Mouse (Mus musculus): ENCODE results near the gene Camk1g. TPM values are rescaled to one million over a fixed set of nuclear protein-coding genes. Genes with fewer than 3 reads are reported as not detected.

Camk1g gene
- total and polyA plus RNA-seq, 3 experiments, result not detected

DNA sequence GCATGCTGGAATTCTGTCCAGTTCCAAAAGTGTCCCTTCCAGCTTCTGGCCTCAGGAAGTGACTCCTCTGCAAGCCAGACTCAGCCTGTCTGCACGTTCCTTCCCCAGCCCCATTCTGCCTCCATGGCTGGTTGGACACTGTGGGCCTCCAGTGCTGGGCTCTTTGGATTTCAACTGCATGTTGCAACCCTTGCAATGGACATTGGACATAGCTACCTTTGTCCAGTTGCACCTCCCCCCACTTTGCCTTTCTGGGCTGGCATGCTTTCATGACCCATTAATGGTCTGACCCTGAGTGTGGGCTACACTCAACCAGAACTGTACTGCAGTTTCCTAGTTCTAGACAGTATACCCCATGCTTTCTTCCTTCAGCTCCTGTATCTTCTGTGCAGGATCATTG lies 58.5 kb downstream of the Camk1g start:
- no peak for DNase-seq (ENCODE audit: extremely low read depth)
- no peak overlapping the region for H3K9ac ChIP-seq (ENCODE audit: insufficient read depth, low read depth)
- H3K36me3 ChIP-seq (replicated peaks in 1 of 2; ENCODE audit: control insufficient read depth in 1 of 2, insufficient read depth in 1 of 2, low read length in 1 of 2), result no peaks in the 10 kb centered on the region
- H3K27me3 ChIP-seq (replicated peaks), result no peaks in the 10 kb centered on the region
- peaks cover 0 to 10% of the 10 kb centered on the region in 2 experiments; a peak in 1 of 4 replicates for H3K4me1 ChIP-seq (ENCODE audit: control insufficient read depth in 1 of 2, insufficient read depth in 2 of 2)
- dilution Hi-C loops (cut with MboI; ENCODE audit: extremely low pct_ligation_motif_present, extremely low pct_unique_long_range_greater_than_20kb, low sequenced_read_pairs) (no loop called here), in situ Hi-C loops (cut with MboI; ENCODE audit: low pct_ligation_motif_present, low pct_unique_long_range_greater_than_20kb, low sequenced_read_pairs) (no loop called here)
- H3K4me3 ChIP-seq (replicated peaks in 1 of 3; ENCODE audit: low read depth in 2 of 3, low read length in 2 of 3, poor library complexity in 1 of 3), result no peak overlapping the region
- no peaks in the 10 kb centered on the region for H3K79me2 ChIP-seq (replicated peaks; ENCODE audit: control insufficient read depth, extremely low read depth, insufficient read depth, poor library complexity, severe bottlenecking)
- H3K4me2 ChIP-seq (ENCODE audit: insufficient read depth, low read depth, poor library complexity, severe bottlenecking), result no peak overlapping the region
- H3K9me3 ChIP-seq (replicated peaks; ENCODE audit: low read length), result no peaks in the 10 kb centered on the region
- no peak overlapping the region for H3K27ac ChIP-seq (ENCODE audit: insufficient read depth, low read depth)
- no peak for TF ChIP-seq SIN3A (IDR thresholded peaks at IDR 0.05; ENCODE audit: low read length)
- no peak for TF ChIP-seq POLR2AphosphoS2 (IDR thresholded peaks at IDR 0.05; ENCODE audit: low read depth, low read length)
- no peak for TF ChIP-seq BHLHE40 (IDR thresholded peaks at IDR 0.05; ENCODE audit: low read depth, low read length)
- TF ChIP-seq ETS1 (conservative IDR thresholded peaks at IDR 0.05; ENCODE audit: low read depth, low read length), result no peak
- TF ChIP-seq EP300 (IDR thresholded peaks at IDR 0.05; ENCODE audit: low read length), result no peak
- no peak for TF ChIP-seq CTCF (conservative IDR thresholded peaks at IDR 0.05 in 1 of 2, IDR thresholded peaks at IDR 0.05 in 1 of 2; ENCODE audit: low read depth in 2 of 2, low read length in 2 of 2)
- TF ChIP-seq RAD21 (IDR thresholded peaks at IDR 0.05; ENCODE audit: low read depth, low read length), result no peak
- no peak for TF ChIP-seq ZMIZ1 (IDR thresholded peaks at IDR 0.05; ENCODE audit: low read depth, low read length)
- no peak for TF ChIP-seq ZNF384 (IDR thresholded peaks at IDR 0.05; ENCODE audit: low read depth, low read length)
- no peak for TF ChIP-seq JUND (conservative IDR thresholded peaks at IDR 0.05; ENCODE audit: low read depth, low read length)
- TF ChIP-seq HCFC1 (IDR thresholded peaks at IDR 0.05; ENCODE audit: low read depth, low read length), result no peak
- TF ChIP-seq E2F4 (IDR thresholded peaks at IDR 0.05; ENCODE audit: insufficient replicate concordance, low read depth, low read length), result no peak
- no peak for TF ChIP-seq ELF1 (IDR thresholded peaks at IDR 0.05; ENCODE audit: low read depth, low read length)

DNA sequence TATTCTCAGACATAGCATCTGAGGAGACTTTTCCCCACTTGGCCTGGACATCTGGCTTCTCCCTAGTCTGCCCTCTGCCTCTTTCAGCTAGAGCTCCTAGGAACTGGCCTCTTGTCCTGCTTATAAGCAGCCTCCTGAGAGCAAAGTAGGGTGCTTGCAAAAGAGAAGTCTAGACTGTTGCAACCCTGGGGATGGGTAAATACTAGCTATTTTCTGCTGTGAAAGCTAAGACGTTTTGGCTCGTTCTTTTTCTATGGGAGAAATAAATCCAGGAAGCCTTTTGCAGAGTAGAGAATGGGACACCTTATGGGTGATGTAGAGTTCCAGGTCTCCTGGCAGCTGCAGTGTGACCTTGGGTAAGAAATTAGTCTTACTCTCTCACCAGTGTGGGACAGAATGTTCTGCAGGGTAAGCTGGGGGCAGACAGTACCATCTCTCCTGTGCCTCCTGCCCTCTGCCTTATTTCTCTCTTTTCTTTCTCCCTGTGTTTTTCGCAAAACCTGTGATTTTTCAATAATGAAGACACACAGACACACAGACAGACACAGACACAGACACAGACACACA lies 59.5 kb downstream of the Camk1g start:
- Histone ChIP-seq H3K79me2 (replicated peaks; ENCODE audit: control insufficient read depth, extremely low read depth, insufficient read depth, poor library complexity, severe bottlenecking) (no peaks in the 10 kb centered on the region), H3K27ac (ENCODE audit: insufficient read depth, low read depth) (no peak overlapping the region), H3K27me3 (replicated peaks) (no peaks in the 10 kb centered on the region), H3K36me3 (replicated peaks in 1 of 2; ENCODE audit: control insufficient read depth in 1 of 2, insufficient read depth in 1 of 2, low read length in 1 of 2) (no peaks in the 10 kb centered on the region), H3K4me3 (replicated peaks in 1 of 3; ENCODE audit: low read depth in 2 of 3, low read length in 2 of 3, poor library complexity in 1 of 3) (no peak overlapping the region), H3K4me2 (ENCODE audit: insufficient read depth, low read depth, poor library complexity, severe bottlenecking) (no peak overlapping the region), H3K4me1 (ENCODE audit: control insufficient read depth in 1 of 2, insufficient read depth in 2 of 2) (peaks cover 0 to 4% of the 10 kb centered on the region in 2 experiments; a peak in 1 of 4 replicates), H3K9ac (ENCODE audit: insufficient read depth, low read depth) (no peak overlapping the region), H3K9me3 (replicated peaks; ENCODE audit: low read length) (no peaks in the 10 kb centered on the region)
- in situ Hi-C loops (cut with MboI; ENCODE audit: low pct_ligation_motif_present, low pct_unique_long_range_greater_than_20kb, low sequenced_read_pairs) (no loop called here), dilution Hi-C loops (cut with MboI; ENCODE audit: extremely low pct_ligation_motif_present, extremely low pct_unique_long_range_greater_than_20kb, low sequenced_read_pairs) (no loop called here)
- DNase-seq (ENCODE audit: extremely low read depth), result no peak
- TF ChIP-seq NRF1 (IDR thresholded peaks at IDR 0.05; ENCODE audit: low read depth, low read length) (no peak), JUN (IDR thresholded peaks at IDR 0.05; ENCODE audit: insufficient read depth, low read depth, low read length) (no peak)
